Mouse (Mus musculus) stomach, postnatal 0 days (tissue): Measurements from ENCODE around the gene Il17re. TPM values are rescaled to one million over a fixed set of nuclear protein-coding genes. Genes with fewer than 3 reads are reported as not detected.
A peak's percentile ranks its signal among the peaks of the same experiment; 100 is the strongest.

Experiments
- ATAC-seq: fragments of 200-750 bp; cut with Nextera tagmentation; 2 replicates; pipeline ENCODE4 v1.8.0; 2017; ENCODE audit not compliant: low FRiP score, low TSS enrichment
- DNase-seq: peaks from one replicate; pipeline ENCODE4 v3.0.0-alpha.2; 2016; ENCODE audit warnings: low spot score
- H3K27ac ChIP-seq: fragments of 300-500 bp; sonication (generic); replicated peaks from 2 replicates; pipeline ENCODE4 v1.5.1; 2014; ENCODE audit warnings: mild to moderate bottlenecking, control low read depth
- H3K27me3 ChIP-seq: fragments of 300-500 bp; sonication (generic); 2 replicates; pipeline ENCODE4 v1.6.1; 2014; ENCODE audit warnings: low read length; ENCODE audit not compliant: control insufficient read depth, insufficient read depth
- H3K36me3 ChIP-seq: fragments of 300-500 bp; sonication (generic); 2 replicates; pipeline ENCODE4 v1.6.1; 2014; ENCODE audit warnings: low read length, mixed read lengths; ENCODE audit not compliant: control insufficient read depth, insufficient read depth
- H3K4me1 ChIP-seq: fragments of 300-500 bp; sonication (generic); replicated peaks from 2 replicates; pipeline ENCODE4 v1.6.1; 2014; ENCODE audit warnings: antibody characterized with exemption; ENCODE audit not compliant: control insufficient read depth, insufficient read depth
- H3K4me2 ChIP-seq: fragments of 300-500 bp; sonication (generic); replicated peaks from 2 replicates; pipeline ENCODE4 v1.6.1; 2014; ENCODE audit warnings: low read depth, mild to moderate bottlenecking, control low read depth, moderate library complexity
- H3K4me3 ChIP-seq: fragments of 300-500 bp; sonication (generic); 2 replicates; pipeline ENCODE4 v1.5.1; 2014; ENCODE audit warnings: low read depth, low read length, control low read depth
- H3K9ac ChIP-seq: fragments of 300-500 bp; sonication (generic); 2 replicates; pipeline ENCODE4 v1.6.1; 2014; ENCODE audit warnings: mild to moderate bottlenecking, low read length, control low read depth, mixed read lengths
- H3K9me3 ChIP-seq: fragments of 300-500 bp; sonication (generic); 2 replicates; pipeline ENCODE4 v1.6.1; 2016; ENCODE audit warnings: low read length; ENCODE audit not compliant: control insufficient read depth
- CTCF ChIP-seq: IDR thresholded peaks from 2 replicates; pipeline ENCODE4 v1.5.1; 2016; ENCODE audit warnings: antibody characterized with exemption, low read depth, mild to moderate bottlenecking, moderate library complexity
- EP300 ChIP-seq: optimal IDR thresholded peaks from 2 replicates; pipeline ENCODE3; 2016; ENCODE audit warnings: antibody characterized with exemption
- WGBS: fragments of 180-500 bp; shearing (Covaris S2); extraction: QIAGEN DNeasy Blood & Tissue Kit; methylation state at CpG from one replicate; pipeline ENCODE4 v1.1.7; 2014; 5-methylcytosine and 5-hydroxymethylcytosine counted together
- polyA plus RNA-seq: library from polyadenylated mRNA; unstranded; fragments of >200 nt; fragmentation: Nextera tagmentation; extraction: Ambion mirVana; gene quantifications from 2 replicates; pipeline ENCODE4 v1.2.1, GENCODE M21; 2015

Il17re gene
- polyA plus RNA-seq, 1 experiment from 2014 or later: 25.5 TPM

DNA sequence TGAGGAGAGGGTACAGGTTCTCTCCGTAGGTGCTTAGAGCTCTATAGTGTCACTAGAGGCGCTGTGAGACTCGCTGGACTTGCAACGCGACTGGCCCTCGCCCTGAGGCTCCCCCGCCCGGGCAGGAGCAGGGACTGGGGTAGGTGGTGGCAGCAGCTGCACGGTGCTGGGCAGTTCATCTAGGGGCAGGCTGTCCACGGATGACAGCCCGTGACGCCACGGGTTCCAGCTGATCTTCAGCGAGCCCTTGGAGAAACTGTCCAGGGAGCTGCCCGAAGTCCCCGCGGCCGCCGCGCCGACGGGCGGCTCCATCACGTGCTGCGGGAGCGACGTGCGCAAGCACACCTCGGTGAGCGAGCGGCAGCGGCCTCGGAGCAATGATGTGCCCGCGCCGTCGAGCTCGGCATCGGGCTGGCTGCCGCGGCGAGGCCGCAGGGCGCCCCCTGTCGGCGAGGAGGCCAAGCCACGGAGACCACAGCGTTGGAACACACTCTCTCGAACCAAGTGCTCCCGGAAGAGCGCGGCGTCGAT, 36.0 kb downstream of the Il17re start:
- no peaks in the 10 kb centered on the region for H3K27me3 ChIP-seq
- peak overlapping the region; percentile 81 for H3K27ac ChIP-seq
- peaks cover 7% of the 10 kb centered on the region; the same call in 1 of the 2 replicates for H3K36me3 ChIP-seq
- TF ChIP-seq CTCF (peak; percentile 79), EP300 (no peak)
- peak; percentile 88 for ATAC-seq
- no peaks in the 10 kb centered on the region for H3K9me3 ChIP-seq
- no peaks in the 10 kb centered on the region for H3K4me1 ChIP-seq
- DNase-seq: peak; percentile 86
- under 1% methylated on average over 53 of the region's 54 CpGs for WGBS
- H3K9ac ChIP-seq: peak overlapping the region; percentile 70
- peak overlapping the region; percentile 62 for H3K4me2 ChIP-seq
- H3K4me3 ChIP-seq: peak overlapping the region; percentile 44

GRCm38 (mm10) chr6:113495071-113495675, 36.9 kb downstream of the Il17re start:
- Histone ChIP-seq H3K9ac (peak overlapping the region; percentile 70), H3K4me2 (peak overlapping the region; percentile 62), H3K36me3 (peaks cover 4% of the 10 kb centered on the region; the same call in 1 of the 2 replicates), H3K27ac (no peak overlapping the region), H3K9me3 (no peaks in the 10 kb centered on the region), H3K4me3 (peak overlapping the region; percentile 44), H3K27me3 (no peaks in the 10 kb centered on the region), H3K4me1 (no peaks in the 10 kb centered on the region)
- TF ChIP-seq EP300 (no peak), CTCF (no peak)
- 44% methylated on average over 21 of the region's 28 CpGs for WGBS
- no peak; the same call in 1 of the 2 replicates for ATAC-seq
- no peak for DNase-seq

DNA sequence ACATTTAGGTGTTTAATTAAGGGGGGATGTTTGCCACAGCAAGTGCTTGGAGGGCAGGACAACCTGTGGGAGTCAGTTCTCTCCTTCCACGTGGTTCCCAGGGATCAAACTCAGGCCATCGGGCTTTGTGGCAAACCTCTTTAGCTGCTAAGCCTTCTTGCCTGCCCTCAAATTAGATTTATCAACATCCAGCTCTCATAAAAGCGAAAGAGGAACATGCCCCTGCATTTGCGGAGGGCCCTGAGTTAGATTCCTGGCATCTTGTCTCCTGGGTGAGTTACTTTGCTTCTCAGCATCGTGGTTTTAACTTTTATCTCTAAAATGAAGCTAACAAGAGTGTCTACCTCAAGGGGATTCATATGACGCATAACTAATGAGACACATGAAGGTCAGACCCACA, 41.1 kb downstream of the Il17re start:
- Histone ChIP-seq H3K27me3 (0 out of 2 replicates have a peak, but pooled peaks cover 3% of the 10 kb centered on the region), H3K9me3 (no peaks in the 10 kb centered on the region), H3K36me3 (no peaks in the 10 kb centered on the region), H3K27ac (no peak overlapping the region), H3K4me3 (no peak overlapping the region), H3K4me2 (no peak overlapping the region), H3K9ac (no peak overlapping the region), H3K4me1 (no peaks in the 10 kb centered on the region)
- DNase-seq: no peak
- TF ChIP-seq EP300 (no peak), CTCF (no peak)
- no peak for ATAC-seq
- 70% methylated on average over 6 of the region's 6 CpGs for WGBS

- DNase-seq: no peak
- H3K27ac ChIP-seq: no peak within 1 kb of the TSS
- WGBS: 4% methylated on average over 25 of the region's 32 CpGs
- H3K9me3 ChIP-seq: no peaks in the 10 kb centered on the region
- H3K27me3 ChIP-seq: 0 out of 2 replicates have a peak, but pooled peaks cover 3% of the 10 kb centered on the region
- no peaks in the 10 kb centered on the region for H3K4me1 ChIP-seq
- TF ChIP-seq CTCF: no peak
- TF ChIP-seq EP300: no peak
- H3K4me2 ChIP-seq: peak within 1 kb of the TSS; percentile 44
- H3K4me3 ChIP-seq: peak within 1 kb of the TSS; percentile 28
- peak within 1 kb of the TSS; percentile 13; the same call in 1 of the 2 replicates for H3K9ac ChIP-seq
- 0 out of 2 replicates have a peak, but pooled peaks have one; percentile 21 for ATAC-seq
- no peaks in the 10 kb centered on the region for H3K36me3 ChIP-seq
Observed at GRCm38 (mm10) chr6:113501388-113502084, 43.3 kb downstream of the Il17re start, which contains the start of gene Prrt3. Gene Prrt3 (minus strand): TSS chr6:113501931.

GRCm38 (mm10) chr6:113502801-113503200, 44.5 kb downstream of the Il17re start:
- TF ChIP-seq EP300 (no peak), CTCF (no peak)
- DNase-seq: no peak
- H3K4me1 ChIP-seq: no peaks in the 10 kb centered on the region
- no peak for ATAC-seq
- no peaks in the 10 kb centered on the region for H3K36me3 ChIP-seq
- WGBS: 71% methylated on average over 2 of the region's 2 CpGs
- no peak overlapping the region for H3K4me3 ChIP-seq
- H3K9me3 ChIP-seq: no peaks in the 10 kb centered on the region
- H3K9ac ChIP-seq: no peak overlapping the region
- no peak overlapping the region for H3K27ac ChIP-seq
- 0 out of 2 replicates have a peak, but pooled peaks cover 3% of the 10 kb centered on the region for H3K27me3 ChIP-seq
- no peak overlapping the region for H3K4me2 ChIP-seq

DNA sequence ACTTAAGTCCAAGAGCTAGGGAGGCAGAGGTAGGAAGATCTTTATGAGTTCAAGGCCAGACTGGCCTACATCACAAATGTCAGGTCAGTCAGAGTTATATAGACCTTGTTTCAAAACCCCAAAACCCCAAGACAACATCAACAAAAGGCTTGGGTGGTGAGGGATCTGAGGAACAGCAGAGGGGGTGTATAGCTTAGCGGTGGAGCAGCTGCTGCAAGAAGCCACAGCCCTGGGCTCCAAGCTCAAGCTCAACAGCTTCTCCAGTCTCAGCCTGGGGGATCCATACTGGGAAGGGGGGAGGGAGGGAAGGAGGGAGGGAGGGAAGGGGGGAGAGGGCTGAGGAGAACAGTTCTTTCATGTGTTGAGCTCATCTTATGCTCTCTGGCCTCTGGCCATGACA, 47.4 kb downstream of the Il17re start:
- 76% methylated on average over 1 of the region's 1 CpGs for WGBS
- no peak overlapping the region for H3K9ac ChIP-seq
- H3K36me3 ChIP-seq: no peaks in the 10 kb centered on the region
- no peak overlapping the region for H3K27ac ChIP-seq
- DNase-seq: no peak
- H3K27me3 ChIP-seq: 0 out of 2 replicates have a peak, but pooled peaks cover 3% of the 10 kb centered on the region
- no peak for ATAC-seq
- no peaks in the 10 kb centered on the region for H3K4me1 ChIP-seq
- no peaks in the 10 kb centered on the region for H3K9me3 ChIP-seq
- no peak overlapping the region for H3K4me2 ChIP-seq
- TF ChIP-seq CTCF (no peak), EP300 (no peak)
- H3K4me3 ChIP-seq: no peak overlapping the region
